Mouse (Mus musculus) ES-Bruce4 (cell line): ENCODE measurements around the gene Tmprss12. TPM values are rescaled to one million over a fixed set of nuclear protein-coding genes. Genes with fewer than 3 reads are reported as not detected.
A peak's percentile ranks its signal among the peaks of the same experiment; 100 is the strongest.
"Not testable (repeated sequence)": the region's sequence is repeated elsewhere in the genome, so short reads cannot be mapped to it uniquely, and the experiment has no call there.

Source experiments
- H3K27ac ChIP-seq: 2 replicates; pipeline ENCODE4 v1.5.1; 2012; ENCODE audit warnings: low read length, inconsistent platforms; ENCODE audit not compliant: insufficient read depth
- H3K27me3 ChIP-seq: 2 replicates; pipeline ENCODE4 v1.6.1; 2012; ENCODE audit warnings: mild to moderate bottlenecking, low read length, inconsistent platforms; ENCODE audit not compliant: control insufficient read depth, poor library complexity, insufficient read depth, severe bottlenecking
- H3K36me3 ChIP-seq: 2 replicates; pipeline ENCODE4 v1.6.1; 2012; ENCODE audit warnings: inconsistent platforms, mild to moderate bottlenecking, low read length, moderate library complexity; ENCODE audit not compliant: control insufficient read depth, poor library complexity, insufficient read depth, severe bottlenecking
- H3K4me1 ChIP-seq: one replicate; pipeline ENCODE4 v1.8.1; 2011; ENCODE audit warnings: low read length; ENCODE audit not compliant: control insufficient read depth, insufficient read depth
- H3K4me3 ChIP-seq: 2 replicates; pipeline ENCODE4 v1.5.1; 2011; ENCODE audit warnings: low read depth, mild to moderate bottlenecking, low read length
- H3K9ac ChIP-seq: 2 replicates; pipeline ENCODE4 v1.6.1; 2012; ENCODE audit warnings: low read depth, mild to moderate bottlenecking, inconsistent platforms; ENCODE audit not compliant: poor library complexity, severe bottlenecking
- H3K9me3 ChIP-seq: replicated peaks from 2 replicates; pipeline ENCODE4 v1.6.1; 2012; ENCODE audit warnings: mild to moderate bottlenecking, low read length, inconsistent platforms; ENCODE audit not compliant: control insufficient read depth, poor library complexity, insufficient read depth, severe bottlenecking
- CTCF ChIP-seq: IDR thresholded peaks from one replicate; pipeline ENCODE4 v1.8.1; 2011; ENCODE audit warnings: low read depth, low read length
- EP300 ChIP-seq: IDR thresholded peaks from 2 replicates; pipeline ENCODE4 v1.6.1; 2011; ENCODE audit warnings: low read depth, low read length; ENCODE audit not compliant: insufficient read depth
- POLR2A ChIP-seq: IDR thresholded peaks from one replicate; pipeline ENCODE4 v1.8.1; 2011; ENCODE audit warnings: low read length; ENCODE audit not compliant: insufficient read depth
- polyA plus RNA-seq: library from polyadenylated mRNA; stranded (reverse); fragments of >200 nt; gene quantifications from 2 replicates; pipeline ENCODE4 v1.2.4, GENCODE M21; 2011; ENCODE audit warnings: low read depth; ENCODE audit not compliant: missing spikeins, insufficient read depth, insufficient read length

The Tmprss12 gene
- polyA plus RNA-seq, 1 experiment = 3.2 TPM

DNA sequence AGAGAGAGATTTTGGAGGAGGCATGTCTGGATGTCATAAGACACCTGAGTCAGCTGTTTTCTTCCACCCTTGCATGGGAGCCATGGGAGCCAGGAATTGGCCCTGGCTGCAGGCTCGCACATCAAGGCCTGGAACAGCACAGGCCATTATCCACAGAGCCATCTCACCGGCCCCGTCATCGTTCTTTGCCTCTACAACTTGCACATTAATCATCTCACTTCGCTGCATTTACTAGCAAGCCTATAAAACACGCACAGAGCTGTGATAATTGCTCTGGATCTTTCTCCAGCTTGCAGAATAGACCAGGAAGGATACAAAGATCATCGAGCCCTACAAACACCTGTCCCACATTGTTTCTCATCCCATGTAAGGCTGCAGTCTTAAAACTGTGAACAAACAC lies 50.1 kb downstream of the Tmprss12 start:
- no peaks in the 10 kb centered on the region for H3K36me3 ChIP-seq
- H3K9me3 ChIP-seq = no peaks in the 10 kb centered on the region
- H3K4me3 ChIP-seq = no peak overlapping the region
- H3K4me1 ChIP-seq = no peaks in the 10 kb centered on the region
- H3K9ac ChIP-seq = no peak overlapping the region
- TF ChIP-seq EP300 = no peak
- TF ChIP-seq POLR2A = no peak
- no peak for TF ChIP-seq CTCF
- no peak overlapping the region for H3K27ac ChIP-seq
- no peaks in the 10 kb centered on the region for H3K27me3 ChIP-seq

DNA sequence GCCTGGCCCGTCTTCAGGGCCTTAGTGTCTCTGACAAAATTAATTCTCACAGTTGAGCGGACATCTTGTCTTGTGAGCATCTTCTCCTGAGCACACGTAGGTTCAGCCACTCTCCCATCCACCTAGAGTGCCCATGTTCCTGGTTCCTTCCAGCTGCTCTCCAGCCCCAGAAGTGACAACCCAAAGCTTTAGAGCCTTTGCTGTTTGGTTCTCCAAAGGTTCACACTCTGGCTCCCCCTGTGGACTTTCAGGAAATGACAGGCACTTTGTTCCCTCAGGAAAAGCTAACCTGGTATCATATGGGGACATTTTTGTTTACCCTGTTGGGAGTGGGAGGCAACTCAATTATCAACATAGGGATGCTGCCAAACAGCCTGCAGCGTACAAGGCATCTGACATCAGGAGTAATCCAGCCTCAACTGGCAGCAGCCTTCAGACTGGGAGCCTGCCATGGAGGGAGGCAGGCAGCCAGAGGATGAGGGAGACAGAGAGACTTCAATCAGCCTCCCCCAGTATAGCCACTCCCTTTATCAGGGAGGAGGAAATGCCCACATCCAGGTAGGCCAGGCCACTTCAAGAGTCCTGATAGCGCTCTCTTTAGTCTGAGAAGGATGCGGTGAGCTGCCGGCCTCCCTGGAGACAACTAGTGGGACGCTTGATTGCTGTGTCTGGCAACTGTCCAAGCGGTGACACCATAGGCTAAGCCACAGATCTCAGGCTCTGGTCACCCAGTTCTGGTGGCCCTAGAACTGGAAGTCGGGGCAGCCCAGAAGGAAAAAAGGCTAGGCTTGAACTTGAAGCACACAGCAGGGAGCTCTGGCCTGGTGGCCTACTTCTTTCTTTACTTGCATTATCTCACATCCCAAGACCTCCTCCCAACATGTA lies 51.7 kb downstream of the Tmprss12 start:
- H3K4me3 ChIP-seq, H3K9me3 ChIP-seq, H3K4me1 ChIP-seq, H3K27me3 ChIP-seq, H3K36me3 ChIP-seq, H3K27ac ChIP-seq, H3K9ac ChIP-seq: not testable (repeated sequence)

DNA sequence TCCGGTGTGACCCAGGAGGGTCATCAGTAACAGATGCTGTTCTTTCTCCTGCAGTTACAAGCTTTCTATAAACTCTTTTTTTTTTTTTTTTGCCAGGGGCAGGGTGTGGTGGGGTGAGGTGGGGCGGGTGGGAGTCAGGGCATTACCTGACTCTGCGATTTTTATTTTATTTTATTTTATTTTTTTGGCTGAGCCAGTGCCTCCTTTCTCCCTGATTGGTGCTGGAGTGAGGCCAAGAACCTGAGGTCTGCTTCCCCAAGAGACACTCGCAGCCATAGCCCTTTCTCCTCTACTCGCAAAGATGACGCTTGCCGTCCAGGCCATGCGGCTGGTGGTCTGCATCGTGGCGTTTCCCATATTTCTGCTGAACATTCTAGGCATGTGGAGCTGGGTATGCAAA lies 54.0 kb downstream of the Tmprss12 start, which contains the start of gene Mettl7a3:
TSS of gene Mettl7a3 (plus strand) at position 301 of the 400 bp plus-strand sequence.
- Histone ChIP-seq H3K27me3 (no peaks in the 10 kb centered on the region), H3K9ac (no peak within 1 kb of the TSS), H3K4me1 (no peaks in the 10 kb centered on the region), H3K4me3 (no peak within 1 kb of the TSS), H3K27ac (no peak within 1 kb of the TSS), H3K9me3 (no peaks in the 10 kb centered on the region), H3K36me3 (no peaks in the 10 kb centered on the region)
- TF ChIP-seq CTCF = no peak
- no peak for TF ChIP-seq POLR2A
- TF ChIP-seq EP300 = no peak

DNA sequence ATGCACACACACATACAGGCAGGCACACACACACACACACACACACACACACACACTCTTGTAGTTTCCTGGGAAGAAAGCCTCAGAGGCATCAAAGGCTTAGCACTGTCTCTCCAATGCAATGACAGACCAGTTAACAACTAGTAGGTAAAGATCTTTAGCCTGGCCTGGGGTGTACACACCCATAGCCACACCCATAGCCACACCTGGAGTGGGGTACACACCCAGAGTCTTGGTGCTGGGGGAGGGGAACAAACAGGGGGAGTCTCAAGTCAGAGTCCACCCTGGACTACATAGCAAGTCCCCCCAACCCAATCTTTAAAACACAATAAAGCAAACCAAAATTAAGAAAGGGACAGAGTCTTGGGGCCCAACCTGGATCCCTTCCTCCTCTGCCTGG lies 56.7 kb downstream of the Tmprss12 start:
- not testable (repeated sequence) for H3K36me3 ChIP-seq, H3K9ac ChIP-seq, H3K9me3 ChIP-seq, H3K27ac ChIP-seq, H3K4me3 ChIP-seq, H3K27me3 ChIP-seq, H3K4me1 ChIP-seq

DNA sequence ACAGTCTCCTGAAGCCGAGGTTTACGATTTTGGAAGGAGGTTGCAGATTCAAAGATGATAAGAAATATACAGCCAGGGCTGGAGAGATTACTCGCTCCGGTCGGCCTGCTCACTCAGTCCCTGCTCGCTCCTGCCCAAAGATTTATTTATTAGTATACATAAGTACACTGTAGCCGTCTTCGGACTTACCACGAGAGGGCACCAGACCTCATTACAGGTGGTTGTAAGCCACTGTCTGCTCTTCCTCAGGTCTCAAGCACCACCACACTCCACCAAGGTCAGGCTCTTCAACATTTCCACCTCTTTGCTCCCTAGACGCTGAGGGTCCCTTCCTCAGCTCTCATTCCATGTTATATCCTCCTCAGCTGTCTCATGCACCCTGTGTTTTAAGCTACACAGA lies 57.2 kb downstream of the Tmprss12 start:
- not testable (repeated sequence) for H3K36me3 ChIP-seq, H3K9ac ChIP-seq, H3K27ac ChIP-seq, H3K27me3 ChIP-seq, H3K9me3 ChIP-seq, H3K4me3 ChIP-seq, H3K4me1 ChIP-seq
- TF ChIP-seq CTCF = peak; percentile 30

DNA sequence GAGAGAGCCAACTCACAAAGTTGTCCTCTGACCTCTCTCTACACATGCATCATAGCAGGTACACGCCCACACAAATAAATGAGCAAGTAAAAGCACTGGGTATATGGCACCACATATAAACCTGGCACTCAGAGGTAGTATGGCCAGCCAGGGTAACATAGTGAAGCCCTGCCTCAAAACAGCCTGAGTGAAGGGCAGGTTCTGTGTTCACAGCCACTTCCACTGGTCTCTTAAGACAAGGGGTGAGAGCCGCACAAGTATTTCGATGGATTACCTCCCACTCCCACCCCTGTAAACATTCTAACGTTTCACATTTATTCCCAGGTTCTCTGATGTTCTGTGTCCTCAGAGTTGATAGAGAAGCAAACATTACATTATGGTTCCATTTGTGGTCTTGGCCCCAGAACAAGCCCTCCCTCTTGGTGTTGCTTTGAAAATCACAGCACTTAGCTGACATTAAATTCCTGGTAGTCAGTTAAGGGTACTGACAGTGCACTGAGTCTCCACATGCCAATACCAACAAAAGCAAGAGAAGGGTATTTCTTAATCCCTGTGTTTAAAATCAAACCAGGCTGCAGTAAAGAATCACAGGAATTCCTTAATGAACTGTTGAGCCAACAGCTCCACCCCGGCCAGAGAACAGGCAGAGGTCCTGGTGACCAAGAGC lies 60.8 kb downstream of the Tmprss12 start:
- H3K27ac ChIP-seq, H3K4me3 ChIP-seq, H3K9ac ChIP-seq, H3K27me3 ChIP-seq, H3K36me3 ChIP-seq, H3K9me3 ChIP-seq, H3K4me1 ChIP-seq: not testable (repeated sequence)

Other genes starting within 250 kb of the Tmprss12 start
- 18.3 and 21.4 TPM in 2 replicates for gene Dip2b, start 242.2 kb upstream of the Tmprss12 start, polyA plus RNA-seq
- gene Atf1, start 53.0 kb upstream of the Tmprss12 start, polyA plus RNA-seq = 55.8 and 60.3 TPM in 2 replicates
- gene Mettl7a1, start 23.3 kb downstream of the Tmprss12 start, polyA plus RNA-seq = 9.7 and 11.5 TPM in 2 replicates
- gene Mettl7a3, start 54.1 kb downstream of the Tmprss12 start, polyA plus RNA-seq = not detected in 2 replicates
- not detected in 2 replicates for gene Methig1, start 72.3 kb downstream of the Tmprss12 start, polyA plus RNA-seq
- gene Mettl7a2, start 72.4 kb downstream of the Tmprss12 start, polyA plus RNA-seq = not detected in 2 replicates
- gene Higd1c, start 83.7 kb downstream of the Tmprss12 start, polyA plus RNA-seq = not detected in 2 replicates
- not detected in 2 replicates for gene Gm5475, start 141.3 kb downstream of the Tmprss12 start, polyA plus RNA-seq
- gene Slc11a2, start 144.2 kb downstream of the Tmprss12 start, polyA plus RNA-seq = 24.0 and 29.9 TPM in 2 replicates
- 9.5 and 10.3 TPM in 2 replicates for gene Letmd1, start 188.2 kb downstream of the Tmprss12 start, polyA plus RNA-seq
- gene Csrnp2, start 214.7 kb downstream of the Tmprss12 start, polyA plus RNA-seq = 6.6 and 6.8 TPM in 2 replicates